Mouse (Mus musculus) spleen, postnatal 10 days (tissue): Measurements from ENCODE around the gene Mum1l1.
"Not testable (repeated sequence)": the region's sequence is repeated elsewhere in the genome, so short reads cannot be mapped to it uniquely, and the experiment has no call there.

Experiments used
- DNase-seq, 2 experiments: peaks; one replicate each; pipeline ENCODE4 v3.0.0; 2021 to 2022; ENCODE audit warnings: low spot score in 2 of 2

Gene Mum1l1

GRCm38 (mm10) chrX:139209829-139210225 lies at the start of gene Mum1l1:
Gene Mum1l1 (plus strand): TSS chrX:139210042.
- DNase-seq: peak; percentile 6 to 56

GRCm38 (mm10) chrX:139178928-139179327 lies 30.9 kb upstream of the Mum1l1 start, which contains the start of gene 4933428M09Rik:
Gene 4933428M09Rik (plus strand): TSS chrX:139179228.
- DNase-seq: no peak

- peak in 1 of 2 experiments; percentile 12 for DNase-seq
Measured at GRCm38 (mm10) chrX:139191506-139191905, 18.3 kb upstream of the Mum1l1 start.

- no peak for DNase-seq
Measured at GRCm38 (mm10) chrX:139194572-139195279, 15.1 kb upstream of the Mum1l1 start.

GRCm38 (mm10) chrX:139209191-139209828 lies 532 bp upstream of the Mum1l1 start:
- not testable (repeated sequence) for DNase-seq

- no peak for DNase-seq
Measured at GRCm38 (mm10) chrX:139214765-139215164, 4.9 kb downstream of the Mum1l1 start.

- no peak for DNase-seq
Measured at GRCm38 (mm10) chrX:139216409-139216808, 6.6 kb downstream of the Mum1l1 start.

GRCm38 (mm10) chrX:139216991-139217593 lies 7.2 kb downstream of the Mum1l1 start:
- peak in 1 of 2 experiments; percentile 12 for DNase-seq

GRCm38 (mm10) chrX:139217776-139218175 lies 7.9 kb downstream of the Mum1l1 start:
- DNase-seq: no peak

- peak in 1 of 2 experiments; percentile 26 for DNase-seq
Measured at GRCm38 (mm10) chrX:139219017-139219416, 9.2 kb downstream of the Mum1l1 start.

- DNase-seq: no peak
Measured at GRCm38 (mm10) chrX:139220830-139221229, 11.0 kb downstream of the Mum1l1 start.

- DNase-seq: no peak
Measured at GRCm38 (mm10) chrX:139221893-139222292, 12.1 kb downstream of the Mum1l1 start.

- DNase-seq: peak in 1 of 2 experiments; percentile 13
Measured at GRCm38 (mm10) chrX:139231143-139231542, 21.3 kb downstream of the Mum1l1 start.

GRCm38 (mm10) chrX:139247294-139247693 lies 37.5 kb downstream of the Mum1l1 start:
- DNase-seq: peak in 1 of 2 experiments; percentile 10

- DNase-seq: no peak
Measured at GRCm38 (mm10) chrX:139257072-139257471, 47.2 kb downstream of the Mum1l1 start.

- no peak for DNase-seq
Measured at GRCm38 (mm10) chrX:139281966-139282365, 72.1 kb downstream of the Mum1l1 start.
